Mouse (Mus musculus) central nervous system, embryonic 11.5 days (tissue): Measurements from ENCODE around the gene Zfp655. TPM values are rescaled to one million over a fixed set of nuclear protein-coding genes. Genes with fewer than 3 reads are reported as not detected.

Experiments
- polyA plus RNA-seq: library from polyadenylated mRNA; depleted of rRNA; stranded (reverse); fragments of >200 nt; gene quantifications from 2 replicates; pipeline ENCODE4 v1.2.3, GENCODE M21; 2012; rRNA removed

Gene Zfp655
- 13.4 and 21.9 TPM in 2 replicates for polyA plus RNA-seq

GRCm38 (mm10) chr5:145231367-145231871 is at the start of gene Zfp655:
Zfp655 (plus strand) TSS chr5:145231715.

GRCm38 (mm10) chr5:145191962-145192361 is 39.6 kb upstream of the Zfp655 start, which contains the start of gene Atp5j2:
Atp5j2 (minus strand) TSS chr5:145192062.

GRCm38 (mm10) chr5:145201321-145201991 is 30.1 kb upstream of the Zfp655 start, which contains the start of gene Zkscan14:
Zkscan14 (minus strand) TSS chr5:145201868.

GRCm38 (mm10) chr5:145203936-145204691 is 27.4 kb upstream of the Zfp655 start, which contains the start of gene Zkscan5:
Zkscan5 (plus strand) TSS chr5:145204562.

GRCm38 (mm10) chr5:145280371-145281143 is 49.0 kb downstream of the Zfp655 start, which contains the start of gene Zscan25:
Zscan25 (plus strand) TSS chr5:145280500.

Other genes starting within 250 kb of the Zfp655 start
- gene Gm4871, start 199.0 kb upstream of the Zfp655 start, polyA plus RNA-seq, result not detected in 2 replicates
- gene 1700018F24Rik, start 188.7 kb upstream of the Zfp655 start, polyA plus RNA-seq, result not detected in 2 replicates
- gene Arpc1a, start 147.9 kb upstream of the Zfp655 start, polyA plus RNA-seq, result 112 and 159 TPM in 2 replicates
- gene Kpna7, start 147.7 kb upstream of the Zfp655 start, polyA plus RNA-seq, result 0.05 TPM in 1 of 2 replicates, not detected in the other
- 53.9 and 97.4 TPM in 2 replicates for gene Arpc1b, start 117.5 kb upstream of the Zfp655 start, polyA plus RNA-seq
- 156 and 235 TPM in 2 replicates for gene Pdap1, start 91.5 kb upstream of the Zfp655 start, polyA plus RNA-seq
- 194 and 448 TPM in 2 replicates for gene Bud31, start 91.4 kb upstream of the Zfp655 start, polyA plus RNA-seq
- 11.6 and 14.5 TPM in 2 replicates for gene Ptcd1, start 64.6 kb upstream of the Zfp655 start, polyA plus RNA-seq
- 73.0 and 79.8 TPM in 2 replicates for gene Cpsf4, start 64.5 kb upstream of the Zfp655 start, polyA plus RNA-seq
- 372 and 404 TPM in 2 replicates for gene Atp5j2, start 39.7 kb upstream of the Zfp655 start, polyA plus RNA-seq
- 4.7 and 5.0 TPM in 2 replicates for gene Zkscan14, start 29.8 kb upstream of the Zfp655 start, polyA plus RNA-seq
- gene Zkscan5, start 27.2 kb upstream of the Zfp655 start, polyA plus RNA-seq, result 9.9 and 13.2 TPM in 2 replicates
- gene Zscan25, start 48.8 kb downstream of the Zfp655 start, polyA plus RNA-seq, result 14.8 and 17.6 TPM in 2 replicates
- not detected in 2 replicates for gene Cyp3a57, start 113.6 kb downstream of the Zfp655 start, polyA plus RNA-seq
- gene Cyp3a16, start 238.0 kb downstream of the Zfp655 start, polyA plus RNA-seq, result not detected in 2 replicates